Mouse (Mus musculus): ENCODE data around the gene Disp2. TPM values are rescaled to one million over a fixed set of nuclear protein-coding genes. Genes with fewer than 3 reads are reported as not detected.
A peak's percentile ranks its signal among the peaks of the same experiment; 100 is the strongest.

Gene Disp2
- polyA plus RNA-seq, 1 experiment from 2014 or later: 2.7 TPM

DNA sequence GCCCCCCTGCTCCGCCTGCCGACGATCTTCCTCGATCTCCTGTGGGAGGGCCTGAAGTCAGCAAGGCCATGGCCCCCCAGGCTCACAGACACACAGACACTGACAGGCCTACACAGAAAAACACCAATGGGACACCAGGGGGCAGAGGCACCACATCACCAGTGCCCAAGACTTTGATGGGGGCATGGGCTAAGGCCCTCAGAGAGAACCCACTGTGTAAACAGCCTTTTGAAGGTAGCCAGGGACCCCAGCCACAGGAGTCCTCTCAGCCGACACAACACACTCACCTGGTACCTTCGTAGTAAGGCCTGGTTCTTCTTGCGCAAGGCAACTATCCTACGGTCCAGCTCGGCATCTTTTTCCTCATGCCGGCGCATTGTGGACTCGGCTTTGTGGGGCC lies 18.2 kb upstream of the Disp2 start:
- ATAC-seq: no peak
- WGBS: 83% methylated on average over 12 of the region's 12 CpGs
- H3K27ac ChIP-seq: peak overlapping the region; percentile 93
- H3K4me2 ChIP-seq (replicated peaks): peak overlapping the region; percentile 62
- H3K36me3 ChIP-seq: no peaks in the 10 kb centered on the region
- H3K4me3 ChIP-seq (replicated peaks): 0 out of 2 replicates have a peak overlapping the region, but pooled peaks have one; percentile 22
- H3K27me3 ChIP-seq (replicated peaks): no peaks in the 10 kb centered on the region
- no peaks in the 10 kb centered on the region for H3K9me3 ChIP-seq
- peak overlapping the region; percentile 42; the same call in 1 of the 2 replicates for H3K9ac ChIP-seq
- H3K4me1 ChIP-seq (replicated peaks): peaks cover 45% of the 10 kb centered on the region

DNA sequence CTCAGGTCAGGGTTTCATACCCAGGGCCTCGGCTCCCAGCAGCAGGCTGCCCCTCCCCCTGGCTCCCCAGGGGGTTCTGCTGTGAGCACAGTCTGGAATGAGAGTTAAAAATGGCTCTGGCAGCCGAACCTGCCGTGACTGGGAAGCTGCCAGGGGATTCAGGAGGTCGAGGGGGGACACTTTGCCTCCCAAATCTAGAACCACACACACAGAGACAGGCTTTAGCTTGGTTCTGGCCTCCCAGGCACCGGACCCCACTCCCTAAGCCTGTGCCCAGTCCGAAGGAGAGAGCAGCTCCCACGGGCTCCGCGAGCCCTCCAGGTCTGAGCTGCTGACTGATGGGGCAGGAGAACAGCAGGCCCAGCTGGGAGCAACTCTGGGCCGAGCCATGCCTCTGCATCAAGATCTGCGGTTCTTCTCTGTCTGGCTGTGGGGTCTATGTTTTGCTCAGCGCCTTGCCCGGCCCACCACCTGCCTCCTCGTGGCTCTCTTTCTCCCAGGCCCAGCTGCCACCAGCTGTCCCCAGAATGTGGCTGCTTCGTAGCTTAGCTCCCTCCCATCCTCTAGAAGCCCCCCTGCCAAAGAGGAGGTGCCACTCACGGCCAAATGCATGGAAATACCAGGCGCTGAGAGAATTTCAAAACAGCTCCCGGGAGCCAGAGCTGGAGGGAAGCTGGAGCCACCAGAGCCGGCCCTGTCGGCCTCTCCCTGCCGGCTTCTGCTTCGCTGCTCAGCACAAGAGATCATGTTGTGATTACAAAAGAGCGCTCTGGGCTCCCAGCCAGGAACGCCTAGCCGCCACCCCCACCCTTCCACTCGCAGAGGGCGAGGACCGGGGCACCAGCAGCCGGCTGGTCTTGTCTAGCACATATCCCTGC lies 17.4 kb upstream of the Disp2 start, which contains the start of gene Ccdc9b:
TSS of gene Ccdc9b (minus strand) at position 756 of the 878 bp plus-strand sequence.
- Histone ChIP-seq H3K4me2 (replicated peaks) (peak within 1 kb of the TSS; percentile 62), H3K4me3 (replicated peaks) (peak within 1 kb of the TSS; percentile 22), H3K36me3 (no peaks in the 10 kb centered on the region), H3K4me1 (replicated peaks) (peaks cover 45% of the 10 kb centered on the region), H3K9ac (peak within 1 kb of the TSS; percentile 42), H3K27me3 (replicated peaks) (no peaks in the 10 kb centered on the region), H3K9me3 (no peaks in the 10 kb centered on the region), H3K27ac (peak within 1 kb of the TSS; percentile 93)
- peak; percentile 84 for ATAC-seq
- WGBS: 11% methylated on average over 29 of the region's 29 CpGs

DNA sequence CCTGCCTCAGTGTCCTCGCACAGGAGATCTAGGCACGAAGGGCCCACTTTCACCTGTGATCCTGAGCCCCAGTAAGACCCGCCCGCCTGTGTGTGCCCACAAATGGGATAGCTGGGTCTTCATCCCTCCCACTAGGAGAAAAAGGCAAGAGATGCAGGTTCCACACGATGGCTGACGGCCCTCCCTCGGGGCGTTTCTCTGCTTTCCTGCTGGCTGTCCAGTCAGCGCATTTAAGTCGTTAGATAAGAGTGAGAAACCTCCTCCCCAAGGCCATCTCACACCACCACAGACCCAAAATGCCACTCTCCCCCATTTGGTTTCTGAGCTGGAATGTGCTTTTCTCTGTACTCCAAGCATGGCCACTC lies 16.8 kb upstream of the Disp2 start:
- peaks cover 45% of the 10 kb centered on the region for H3K4me1 ChIP-seq (replicated peaks)
- no peaks in the 10 kb centered on the region for H3K36me3 ChIP-seq
- peak overlapping the region; percentile 62 for H3K4me2 ChIP-seq (replicated peaks)
- no peaks in the 10 kb centered on the region for H3K27me3 ChIP-seq (replicated peaks)
- H3K9me3 ChIP-seq: no peaks in the 10 kb centered on the region
- ATAC-seq: peak; percentile 9; the same call in 1 of the 2 replicates
- WGBS: 8% methylated on average over 10 of the region's 10 CpGs
- peak overlapping the region; percentile 13; the same call in 1 of the 2 replicates for H3K9ac ChIP-seq
- H3K4me3 ChIP-seq (replicated peaks): peak overlapping the region; percentile 22
- H3K27ac ChIP-seq: peak overlapping the region; percentile 93

DNA sequence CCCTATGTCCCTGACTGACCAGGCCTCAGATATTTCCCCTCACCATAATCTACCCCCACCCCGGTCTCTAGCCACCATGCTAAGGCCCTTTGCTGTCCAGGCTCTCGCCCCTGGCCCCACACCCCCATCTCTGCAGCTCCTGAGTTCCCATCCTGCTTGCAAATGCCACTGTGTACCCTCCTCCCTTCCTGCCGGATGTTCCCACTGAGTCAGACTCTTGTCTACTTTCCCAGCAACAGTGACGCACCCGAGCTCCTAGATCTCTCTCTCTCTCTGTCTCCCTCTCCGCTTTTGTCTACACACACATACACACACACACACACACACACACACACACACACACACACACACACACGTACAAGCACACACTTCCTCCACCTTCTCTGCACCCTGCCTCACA lies 16.1 kb upstream of the Disp2 start:
- 64% methylated on average over 7 of the region's 7 CpGs for WGBS
- Histone ChIP-seq H3K4me1 (replicated peaks) (peaks cover 45% of the 10 kb centered on the region), H3K4me2 (replicated peaks) (no peak overlapping the region), H3K36me3 (no peaks in the 10 kb centered on the region), H3K9ac (no peak overlapping the region), H3K4me3 (replicated peaks) (no peak overlapping the region), H3K27ac (0 out of 2 replicates have a peak overlapping the region, but pooled peaks have one; percentile 93), H3K27me3 (replicated peaks) (no peaks in the 10 kb centered on the region), H3K9me3 (no peaks in the 10 kb centered on the region)
- ATAC-seq: no peak

DNA sequence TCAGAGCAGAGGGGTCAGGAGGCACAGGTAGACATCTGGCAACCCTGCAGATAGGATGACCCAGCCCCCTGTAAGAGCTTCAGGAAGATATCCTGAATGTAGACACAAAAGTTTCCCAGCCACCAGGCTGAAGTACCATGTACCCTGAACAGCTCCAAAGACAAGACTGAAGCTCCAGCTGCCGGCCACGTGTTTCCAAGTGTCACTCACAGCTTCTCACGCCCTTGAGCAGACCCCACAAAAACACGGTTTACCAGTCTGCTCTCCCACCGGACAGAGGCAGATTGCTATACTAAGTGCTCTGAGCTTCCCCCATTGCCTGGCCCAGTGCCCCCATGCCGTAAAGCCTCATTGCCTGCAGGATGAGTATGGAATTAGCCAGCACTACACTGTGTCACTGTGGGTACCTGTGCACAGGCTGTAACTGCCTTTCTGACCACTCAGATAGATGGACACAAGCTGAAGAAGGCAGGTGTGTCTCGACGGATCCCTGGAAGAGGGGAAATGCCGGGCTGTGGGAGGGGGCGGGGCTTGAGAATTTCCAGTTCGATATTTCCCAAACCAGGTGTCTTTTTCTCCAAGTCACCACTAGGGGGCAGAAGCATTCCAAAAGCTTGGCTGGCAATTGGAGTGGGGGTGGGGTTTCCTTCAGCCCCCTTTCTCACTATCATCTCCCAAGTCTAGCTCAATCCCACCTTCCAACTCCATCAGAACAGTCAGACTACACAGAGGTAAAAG lies 15.3 kb upstream of the Disp2 start:
- no peaks in the 10 kb centered on the region for H3K36me3 ChIP-seq
- no peaks in the 10 kb centered on the region for H3K9me3 ChIP-seq
- H3K27ac ChIP-seq: no peak overlapping the region
- H3K27me3 ChIP-seq (replicated peaks): no peaks in the 10 kb centered on the region
- WGBS: 29% methylated on average over 11 of the region's 11 CpGs
- no peak overlapping the region for H3K9ac ChIP-seq
- no peak overlapping the region for H3K4me3 ChIP-seq (replicated peaks)
- peaks cover 45% of the 10 kb centered on the region for H3K4me1 ChIP-seq (replicated peaks)
- H3K4me2 ChIP-seq (replicated peaks): no peak overlapping the region
- no peak for ATAC-seq

DNA sequence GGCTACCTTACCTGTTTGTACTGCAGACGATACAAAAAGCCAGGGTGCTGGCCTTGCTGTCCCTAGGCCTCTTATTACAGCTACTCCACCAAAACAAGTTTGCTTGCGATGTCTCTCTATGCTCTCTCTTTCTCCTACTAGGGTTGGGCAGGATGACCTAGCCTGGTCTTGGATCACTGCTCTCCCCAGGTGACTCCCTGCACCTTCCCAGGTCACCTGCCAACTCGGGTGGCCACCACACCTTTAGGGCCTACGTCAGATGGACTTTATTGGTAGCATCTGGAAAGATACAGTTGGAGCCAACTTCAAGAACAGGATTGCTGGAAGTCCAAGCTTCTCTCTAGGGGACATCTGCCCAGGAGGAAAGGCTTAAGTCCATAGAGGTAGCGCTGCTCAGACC lies 14.6 kb upstream of the Disp2 start:
- 83% methylated on average over 5 of the region's 5 CpGs for WGBS
- no peak overlapping the region for H3K9ac ChIP-seq
- H3K27me3 ChIP-seq (replicated peaks): no peaks in the 10 kb centered on the region
- no peak for ATAC-seq
- H3K4me3 ChIP-seq (replicated peaks): no peak overlapping the region
- no peaks in the 10 kb centered on the region for H3K9me3 ChIP-seq
- no peak overlapping the region for H3K27ac ChIP-seq
- H3K4me1 ChIP-seq (replicated peaks): peaks cover 40% of the 10 kb centered on the region
- H3K4me2 ChIP-seq (replicated peaks): no peak overlapping the region
- no peaks in the 10 kb centered on the region for H3K36me3 ChIP-seq

DNA sequence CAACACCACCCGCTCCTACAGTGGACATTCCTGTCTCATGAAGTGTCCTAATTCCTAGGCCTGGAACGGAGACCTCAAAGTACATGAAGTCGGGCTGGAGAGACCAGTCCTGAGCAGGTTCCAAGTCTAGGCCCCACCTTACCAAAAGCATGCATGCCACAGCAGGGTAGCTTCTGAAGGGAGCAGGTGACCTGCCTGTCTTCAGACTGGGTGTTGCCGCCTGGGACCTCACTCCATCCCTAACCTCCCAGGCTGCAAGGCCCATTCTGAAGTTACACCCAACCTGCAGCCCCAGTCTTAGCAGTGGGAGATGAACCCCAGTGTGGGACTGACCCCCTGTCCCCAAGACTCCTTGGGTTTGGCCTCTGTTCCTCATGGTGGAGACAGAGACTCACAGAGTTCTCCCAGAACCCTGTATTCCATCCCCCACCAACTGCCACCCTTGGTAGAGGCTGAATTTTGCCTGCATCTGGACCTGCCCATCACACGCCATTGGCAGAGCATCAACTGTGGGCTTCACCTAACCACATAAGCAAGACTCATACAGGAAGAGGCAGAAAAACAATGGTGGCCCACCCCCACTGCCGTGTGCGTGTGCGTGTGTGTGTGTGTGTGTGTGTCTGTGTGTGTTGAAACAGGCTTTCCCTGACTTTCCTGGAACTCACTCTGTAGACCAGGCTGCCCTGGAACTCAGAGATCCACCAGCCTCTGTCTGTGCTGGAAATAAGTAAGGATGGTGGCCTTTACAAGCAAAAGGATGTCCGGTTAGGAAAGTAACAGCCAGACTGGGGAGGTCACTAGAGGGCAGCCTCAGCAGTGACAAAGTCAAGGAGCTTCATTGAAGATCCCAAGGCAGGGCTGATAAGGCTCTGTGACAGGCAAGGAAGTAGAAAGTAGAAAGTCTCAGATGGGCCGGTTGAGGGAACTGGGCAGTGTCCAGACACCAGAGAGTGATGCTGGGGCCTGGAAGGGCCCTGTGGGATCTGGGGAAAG lies 13.2 kb upstream of the Disp2 start:
- Histone ChIP-seq H3K4me1 (replicated peaks) (peaks cover 31% of the 10 kb centered on the region), H3K27ac (no peak overlapping the region), H3K4me3 (replicated peaks) (no peak overlapping the region), H3K9ac (no peak overlapping the region), H3K27me3 (replicated peaks) (no peaks in the 10 kb centered on the region), H3K4me2 (replicated peaks) (no peak overlapping the region), H3K9me3 (no peaks in the 10 kb centered on the region), H3K36me3 (no peaks in the 10 kb centered on the region)
- no peak for ATAC-seq
- WGBS: 75% methylated on average over 10 of the region's 10 CpGs

DNA sequence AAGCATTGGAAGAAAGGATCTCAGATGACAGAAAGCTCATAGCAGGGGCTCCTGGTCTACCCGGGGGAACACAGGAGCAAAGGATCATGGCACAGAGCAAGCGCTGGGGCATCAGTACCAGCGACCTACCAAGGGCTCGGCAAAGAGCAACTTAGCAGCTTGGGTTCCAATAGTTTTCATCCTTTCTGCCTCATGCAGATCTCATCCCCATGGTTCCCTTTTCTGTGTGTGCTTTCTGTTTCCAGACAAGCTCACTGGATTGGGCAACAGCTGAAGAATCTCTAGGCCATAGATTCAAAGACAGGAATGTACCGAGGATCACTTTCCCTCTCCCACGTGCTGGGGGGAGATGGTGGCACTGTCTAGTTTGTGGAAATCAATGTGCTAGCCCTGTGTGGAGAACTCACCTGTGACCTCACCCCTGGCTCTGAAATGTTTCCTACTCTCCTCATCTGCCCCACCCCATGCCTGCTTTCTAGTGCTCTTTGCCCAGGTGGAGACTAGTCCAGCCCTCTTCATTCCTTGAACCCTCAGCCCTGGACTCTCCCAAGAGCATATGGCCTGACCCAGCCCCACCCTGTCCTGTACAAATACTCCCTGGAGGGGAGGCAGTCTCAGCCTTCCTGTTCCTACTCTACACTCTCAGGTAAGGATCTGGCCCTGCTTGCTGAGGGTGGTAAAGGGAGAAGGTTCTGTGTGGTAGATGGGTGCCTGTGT lies 7.2 kb upstream of the Disp2 start, which contains the start of gene Phgr1:
TSS of gene Phgr1 (plus strand) at position 612 of the 717 bp plus-strand sequence.
- Histone ChIP-seq H3K4me1 (replicated peaks) (peaks cover 6% of the 10 kb centered on the region; the same call in 1 of the 2 replicates), H3K4me3 (replicated peaks) (peak within 1 kb of the TSS; percentile 12; the same call in 1 of the 2 replicates), H3K9ac (no peak within 1 kb of the TSS), H3K27ac (peak within 1 kb of the TSS; percentile 67), H3K4me2 (replicated peaks) (peak within 1 kb of the TSS; percentile 41), H3K36me3 (no peaks in the 10 kb centered on the region), H3K27me3 (replicated peaks) (no peaks in the 10 kb centered on the region), H3K9me3 (no peaks in the 10 kb centered on the region)
- WGBS: 75% methylated on average over 6 of the region's 6 CpGs
- ATAC-seq: peak; percentile 93

DNA sequence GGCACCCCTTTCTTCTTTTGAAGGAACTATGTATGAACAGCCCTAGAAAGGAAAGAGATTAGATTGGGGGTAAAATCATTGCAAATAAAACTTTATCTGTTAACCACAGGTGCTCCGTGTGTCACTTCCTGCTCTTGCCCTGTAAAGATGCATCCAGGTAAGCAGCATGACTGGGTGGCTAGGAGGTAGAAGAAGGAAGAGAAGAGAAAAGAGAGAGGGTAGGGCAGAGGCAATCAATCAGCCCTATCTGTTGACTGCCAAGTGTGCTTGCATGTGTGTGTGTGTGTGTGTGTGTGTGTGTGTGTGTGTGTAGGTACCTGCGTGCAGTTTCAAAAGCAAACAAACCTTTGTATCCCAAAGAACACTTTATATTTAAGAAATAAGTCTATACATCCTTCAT lies 5.0 kb upstream of the Disp2 start:
- Histone ChIP-seq H3K4me3 (replicated peaks) (no peak overlapping the region), H3K27ac (no peak overlapping the region), H3K4me1 (replicated peaks) (peaks cover 10% of the 10 kb centered on the region), H3K9me3 (no peaks in the 10 kb centered on the region), H3K9ac (no peak overlapping the region), H3K4me2 (replicated peaks) (peak overlapping the region; percentile 11; the same call in 1 of the 2 replicates), H3K27me3 (replicated peaks) (no peaks in the 10 kb centered on the region), H3K36me3 (no peaks in the 10 kb centered on the region)
- 57% methylated on average over 2 of the region's 2 CpGs for whole genome bisulfite sequencing
- ATAC-seq: peak; percentile 53

DNA sequence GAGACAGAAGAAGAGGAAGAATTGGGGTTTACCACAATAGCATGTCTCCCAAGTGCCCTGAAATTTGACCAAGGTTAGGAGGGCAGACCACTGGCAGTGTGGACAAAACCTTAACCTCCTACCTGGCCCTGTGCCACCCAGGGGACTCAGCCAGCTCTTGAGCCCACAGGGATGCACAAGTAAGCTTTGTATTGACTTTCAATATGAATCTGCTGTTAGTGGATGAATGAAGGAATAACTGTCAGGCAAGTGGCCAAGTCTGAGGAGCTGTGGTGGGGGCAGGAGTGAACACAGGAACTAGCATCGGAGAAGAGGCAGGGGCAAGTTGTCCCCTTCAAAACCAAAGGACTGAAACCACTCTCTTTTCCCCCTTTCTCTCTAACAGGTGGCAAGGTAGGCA lies 4.1 kb upstream of the Disp2 start:
- no peak overlapping the region for H3K4me2 ChIP-seq (replicated peaks)
- WGBS: 77% methylated on average over 1 of the region's 1 CpGs
- no peaks in the 10 kb centered on the region for H3K9me3 ChIP-seq
- peaks cover 14% of the 10 kb centered on the region for H3K4me1 ChIP-seq (replicated peaks)
- H3K9ac ChIP-seq: no peak overlapping the region
- no peaks in the 10 kb centered on the region for H3K27me3 ChIP-seq (replicated peaks)
- H3K27ac ChIP-seq: no peak overlapping the region
- ATAC-seq: no peak
- H3K4me3 ChIP-seq (replicated peaks): no peak overlapping the region
- no peaks in the 10 kb centered on the region for H3K36me3 ChIP-seq

DNA sequence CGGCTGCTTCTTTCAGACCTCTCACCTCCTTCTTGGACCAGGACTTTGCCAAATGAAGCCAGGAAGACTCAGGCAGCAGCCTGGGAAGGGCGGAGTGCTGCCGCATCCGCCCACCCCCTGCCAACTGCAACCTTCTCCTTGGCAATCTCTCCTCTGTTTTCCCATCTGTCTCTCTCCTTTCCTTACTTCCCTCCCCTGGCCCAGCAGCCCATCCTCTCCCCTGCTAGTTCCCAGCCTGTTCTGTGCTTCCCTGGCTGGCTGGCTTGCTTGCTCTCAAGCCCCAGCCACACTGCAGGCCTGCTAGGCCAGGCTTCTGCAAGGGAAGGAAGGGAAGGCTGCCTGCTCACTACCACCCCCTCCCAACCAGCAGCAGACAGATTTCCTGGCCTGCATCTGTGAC lies 3.7 kb upstream of the Disp2 start:
- no peaks in the 10 kb centered on the region for H3K36me3 ChIP-seq
- WGBS: 70% methylated on average over 4 of the region's 4 CpGs
- H3K9me3 ChIP-seq: no peaks in the 10 kb centered on the region
- H3K4me2 ChIP-seq (replicated peaks): no peak overlapping the region
- H3K9ac ChIP-seq: no peak overlapping the region
- H3K27me3 ChIP-seq (replicated peaks): no peaks in the 10 kb centered on the region
- H3K4me3 ChIP-seq (replicated peaks): no peak overlapping the region
- ATAC-seq: no peak
- no peak overlapping the region for H3K27ac ChIP-seq
- peaks cover 14% of the 10 kb centered on the region for H3K4me1 ChIP-seq (replicated peaks)

Data from intestine, embryonic 15.5 days (tissue).